Mouse (Mus musculus) cortical plate, adult 2 months (tissue): ENCODE data around the gene Pfdn4.

Experiments used
- CTCF ChIP-seq: fragments of 200-500 bp; IDR thresholded peaks from 2 replicates; pipeline ENCODE4 v1.5.1; 2011; ENCODE audit warnings: mild to moderate bottlenecking, control low read depth, low read length; ENCODE audit not compliant: insufficient read depth; ENCODE audit errors: extremely low read depth
- POLR2A ChIP-seq: fragments of 200-500 bp; IDR thresholded peaks from 2 replicates; pipeline ENCODE4 v1.6.1; 2011; ENCODE audit warnings: mild to moderate bottlenecking, low read length, control low read depth; ENCODE audit not compliant: insufficient read depth; ENCODE audit errors: extremely low read depth

DNA sequence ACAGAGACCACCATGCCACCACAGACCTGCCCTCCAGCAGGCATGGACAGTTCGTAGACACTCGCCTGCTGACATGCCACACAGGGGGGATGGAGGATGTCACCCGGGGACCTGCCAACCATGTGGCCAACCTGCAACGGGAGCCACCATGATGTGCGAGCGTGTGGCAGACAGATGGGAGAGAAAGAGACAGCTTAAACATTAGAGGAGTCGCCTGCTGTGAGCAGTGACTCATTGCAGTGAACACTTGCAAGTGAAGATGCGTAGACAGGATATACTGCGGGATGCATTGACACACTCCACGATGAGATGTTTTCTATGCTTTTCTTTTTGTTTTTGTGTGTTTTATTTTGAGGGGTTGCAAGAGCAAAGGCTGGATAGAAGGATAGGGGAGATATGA lies 48.6 kb upstream of the Pfdn4 start:
- TF ChIP-seq CTCF: no peak
- no peak for TF ChIP-seq POLR2A
